Mouse (Mus musculus) C2C12 (cell line): ENCODE data around the gene Aifm3. TPM values are rescaled to one million over a fixed set of nuclear protein-coding genes. Genes with fewer than 3 reads are reported as not detected.
A peak's percentile ranks its signal among the peaks of the same experiment; 100 is the strongest.
"Not testable (repeated sequence)": the region's sequence is repeated elsewhere in the genome, so short reads cannot be mapped to it uniquely, and the experiment has no call there.

Experiments used
- H3K27me3 ChIP-seq: one replicate; pipeline ENCODE4 v1.6.1; 2011; ENCODE audit not compliant: control insufficient read depth, insufficient read depth, insufficient read length
- H3K36me3 ChIP-seq: one replicate; pipeline ENCODE4 v1.6.1; 2011; ENCODE audit not compliant: control insufficient read depth, insufficient read depth
- H3K4me3 ChIP-seq: one replicate; pipeline ENCODE4 v1.5.1; 2011; ENCODE audit warnings: mild to moderate bottlenecking, control low read depth; ENCODE audit not compliant: poor library complexity, insufficient read depth, severe bottlenecking
- H3K79me2 ChIP-seq: one replicate; pipeline ENCODE4 v1.6.1; 2011; ENCODE audit not compliant: control insufficient read depth, insufficient read depth
- H3K79me3 ChIP-seq: one replicate; pipeline ENCODE4 v1.6.1; 2011; ENCODE audit warnings: low read depth, control low read depth
- H3ac ChIP-seq: one replicate; pipeline ENCODE3; 2011; ENCODE audit warnings: low read depth; ENCODE audit not compliant: control insufficient read depth, insufficient read length
- CEBPB ChIP-seq: IDR thresholded peaks from one replicate; pipeline ENCODE4 v1.6.1; 2011; ENCODE audit warnings: low read depth, mild to moderate bottlenecking, control low read depth, moderate library complexity
- CTCF ChIP-seq: IDR thresholded peaks from one replicate; pipeline ENCODE4 v1.5.1; 2011; ENCODE audit not compliant: control insufficient read depth, insufficient read depth, insufficient read length
- FOSL1 ChIP-seq: IDR thresholded peaks from one replicate; pipeline ENCODE4 v1.8.0; 2011; ENCODE audit warnings: mild to moderate bottlenecking, low read length; ENCODE audit not compliant: poor library complexity, insufficient read depth, severe bottlenecking
- MAX ChIP-seq: IDR thresholded peaks from one replicate; pipeline ENCODE4 v1.6.1; 2011; ENCODE audit warnings: mild to moderate bottlenecking, control low read depth
- MYOD1 ChIP-seq: IDR thresholded peaks from one replicate; pipeline ENCODE4 v1.6.1; 2011; ENCODE audit warnings: low read depth; ENCODE audit not compliant: control insufficient read depth, insufficient read length
- MYOG ChIP-seq: IDR thresholded peaks from one replicate; pipeline ENCODE4 v1.6.1; 2011; ENCODE audit not compliant: control insufficient read depth, insufficient read length; ENCODE audit errors: extremely low read depth
- USF1 ChIP-seq: IDR thresholded peaks from one replicate; pipeline ENCODE4 v1.6.1; 2011; ENCODE audit warnings: low read depth, mild to moderate bottlenecking, control low read depth, moderate library complexity
- polyA plus RNA-seq: library from polyadenylated mRNA; unstranded; fragments of >200 nt; fragmentation: generic; extraction: Trizol; gene quantifications from one replicate; pipeline ENCODE4 v1.2.1, GENCODE M21; 2012; ENCODE audit warnings: missing spikeins

Gene Aifm3
- polyA plus RNA-seq, 1 experiment, result not detected

- Histone ChIP-seq H3K79me3 (no peaks in the 10 kb centered on the region), H3K4me3 (no peak overlapping the region), H3K79me2 (no peaks in the 10 kb centered on the region), H3ac (no peak overlapping the region), H3K27me3 (no peaks in the 10 kb centered on the region), H3K36me3 (no peaks in the 10 kb centered on the region)
- TF ChIP-seq MAX (no peak), MYOG (no peak), MYOD1 (no peak), CEBPB (no peak), FOSL1 (no peak), CTCF (no peak)
Observed at GRCm38 (mm10) chr16:17552837-17553236, 63.4 kb downstream of the Aifm3 start.

GRCm38 (mm10) chr16:17553910-17554685 is 64.7 kb downstream of the Aifm3 start:
- Histone ChIP-seq H3K27me3 (no peaks in the 10 kb centered on the region), H3K36me3 (no peaks in the 10 kb centered on the region), H3K4me3 (no peak overlapping the region), H3ac (no peak overlapping the region), H3K79me3 (no peaks in the 10 kb centered on the region), H3K79me2 (no peaks in the 10 kb centered on the region)
- TF ChIP-seq CEBPB, result no peak
- peak; percentile 10 for TF ChIP-seq USF1

- not testable (repeated sequence) for H3K27me3 ChIP-seq, H3K4me3 ChIP-seq, H3K36me3 ChIP-seq, H3K79me2 ChIP-seq, H3ac ChIP-seq, H3K79me3 ChIP-seq
Observed at GRCm38 (mm10) chr16:17554702-17555101, 65.3 kb downstream of the Aifm3 start.

GRCm38 (mm10) chr16:17556180-17556579 is 66.8 kb downstream of the Aifm3 start:
- Histone ChIP-seq H3K36me3 (no peaks in the 10 kb centered on the region), H3K27me3 (no peaks in the 10 kb centered on the region)
- TF ChIP-seq MYOD1, result no peak
- TF ChIP-seq USF1, result peak; percentile 42

GRCm38 (mm10) chr16:17556907-17557306 is 67.5 kb downstream of the Aifm3 start:
- Histone ChIP-seq H3K79me3 (no peaks in the 10 kb centered on the region), H3K4me3 (no peak overlapping the region), H3K36me3 (no peaks in the 10 kb centered on the region), H3K27me3 (no peaks in the 10 kb centered on the region), H3ac (no peak overlapping the region), H3K79me2 (no peaks in the 10 kb centered on the region)
- TF ChIP-seq MYOD1, result no peak
- TF ChIP-seq MAX, result no peak
- TF ChIP-seq USF1, result no peak
- TF ChIP-seq CTCF, result no peak
- TF ChIP-seq MYOG, result no peak
- TF ChIP-seq FOSL1, result no peak
- no peak for TF ChIP-seq CEBPB

More at GRCm38 (mm10) chr16:17556180-17556579, 66.8 kb downstream of the Aifm3 start:
- H3K79me2 ChIP-seq, result no peaks in the 10 kb centered on the region
- H3ac ChIP-seq, result no peak overlapping the region
- no peaks in the 10 kb centered on the region for H3K79me3 ChIP-seq
- no peak overlapping the region for H3K4me3 ChIP-seq

Other genes with a start within 250 kb of the Aifm3 start
- 1.3 TPM for gene Tmem191c, start 213.5 kb upstream of the Aifm3 start, polyA plus RNA-seq
- 0.16 TPM for gene Serpind1, start 158.2 kb upstream of the Aifm3 start, polyA plus RNA-seq
- gene Snap29, start 83.6 kb upstream of the Aifm3 start, polyA plus RNA-seq, result 9.1 TPM
- 39.5 TPM for gene Pi4ka, start 83.3 kb upstream of the Aifm3 start, polyA plus RNA-seq
- gene Crkl, start 37.6 kb upstream of the Aifm3 start, polyA plus RNA-seq, result 15.2 TPM
- gene Lztr1, start 19.1 kb downstream of the Aifm3 start, polyA plus RNA-seq, result 69.0 TPM
- gene Thap7, start 41.5 kb downstream of the Aifm3 start, polyA plus RNA-seq, result 55.7 TPM
- gene Lrrc74b, start 71.6 kb downstream of the Aifm3 start, polyA plus RNA-seq, result 0.06 TPM
- 1.9 TPM for gene P2rx6, start 72.3 kb downstream of the Aifm3 start, polyA plus RNA-seq
- 1.4 TPM for gene Slc7a4, start 93.6 kb downstream of the Aifm3 start, polyA plus RNA-seq
- gene Smpd4, start 129.7 kb downstream of the Aifm3 start, polyA plus RNA-seq, result 26.5 TPM
- 9.6 TPM for gene Ccdc74a, start 156.9 kb downstream of the Aifm3 start, polyA plus RNA-seq
- 45.9 TPM for gene Med15, start 243.3 kb downstream of the Aifm3 start, polyA plus RNA-seq